In genomic region chr7:89051240-89051639, GRCm38 (mm10) we compare ENCODE assay signal across 15 mouse cellular contexts.
A peak's percentile ranks its signal among the peaks of the same experiment; 100 is the strongest.
DNase-seq lines count a peak whose midpoint lies in the region; ATAC-seq lines count a peak whose summit lies in the region.
"Had no signal": no experiment of that assay in that cellular context is flagged by ENCODE, and none has a peak within 500 bp of the region (broad histone marks: within the 10 kb centered on the region; RNA-seq: fewer than 3 reads in every experiment).

No protein-coding gene starts in this region.

- H3K9ac ChIP-seq in kidney, embryonic 14.5 days (ENCODE audit: low read depth, low read length) = no peak overlapping the region
- H3K9ac ChIP-seq in neural tube, embryonic 13.5 days = no peak overlapping the region
- H3K9ac ChIP-seq: limb, embryonic 13.5 days had no signal

- WGBS in kidney, embryonic 14.5 days = 43% methylated on average over 5 of the region's 5 CpGs
- 64% methylated on average over 5 of the region's 5 CpGs for WGBS in neural tube, embryonic 13.5 days

- DNase-seq in adrenal gland, adult 2 months = peak; percentile 3
- DNase-seq in adrenal gland, postnatal 25 days = no peak
- DNase-seq in kidney, adult 18-20 months = no peak
- peak; percentile 3 for DNase-seq in adrenal gland, postnatal 14 days
- DNase-seq in embryo, embryonic 11 days = no peak
- DNase-seq in spleen, postnatal 14 days (ENCODE audit: low spot score in 2 of 2) = no peak
- DNase-seq: gastrocnemius, postnatal 36 days; heart, postnatal 14 days; kidney, adult 8-10 months; lung, postnatal 10 days; thymus, postnatal 14 days had no signal

- 0 out of 2 replicates have a peak, but pooled peaks have one; percentile 29 for ATAC-seq in kidney, embryonic 14.5 days (ENCODE audit: low FRiP score, low TSS enrichment)
- ATAC-seq in neural tube, embryonic 13.5 days (ENCODE audit: low read depth) = peak; percentile 65; the same call in 1 of the 2 replicates

- no peaks in the 10 kb centered on the region for H3K27me3 ChIP-seq in kidney, embryonic 14.5 days (ENCODE audit: control insufficient read depth, insufficient read depth, low read length)
- H3K27me3 ChIP-seq in neural tube, embryonic 13.5 days = no peaks in the 10 kb centered on the region
- H3K27me3 ChIP-seq: limb, embryonic 13.5 days had no signal

- no peaks in the 10 kb centered on the region for H3K4me1 ChIP-seq in kidney, embryonic 14.5 days (ENCODE audit: control insufficient read depth, insufficient read depth, low read length)
- no peaks in the 10 kb centered on the region for H3K4me1 ChIP-seq in neural tube, embryonic 13.5 days (replicated peaks)
- H3K4me1 ChIP-seq: forebrain, embryonic 10.5 days; limb, embryonic 13.5 days had no signal

- H3K36me3 ChIP-seq in kidney, embryonic 14.5 days (ENCODE audit: control insufficient read depth, insufficient read depth, low read length) = no peaks in the 10 kb centered on the region
- no peaks in the 10 kb centered on the region for H3K36me3 ChIP-seq in neural tube, embryonic 13.5 days
- H3K36me3 ChIP-seq: forebrain, embryonic 10.5 days; limb, embryonic 13.5 days had no signal

- no peak overlapping the region for H3K4me2 ChIP-seq in kidney, embryonic 14.5 days (replicated peaks; ENCODE audit: low read depth, low read length)
- no peak overlapping the region for H3K4me2 ChIP-seq in neural tube, embryonic 13.5 days
- H3K4me2 ChIP-seq: limb, embryonic 13.5 days had no signal

- H3K4me3 ChIP-seq in kidney, embryonic 14.5 days (ENCODE audit: low read length) = no peak overlapping the region
- no peak overlapping the region for H3K4me3 ChIP-seq in neural tube, embryonic 13.5 days
- H3K4me3 ChIP-seq: forebrain, embryonic 10.5 days; limb, embryonic 13.5 days had no signal

- no peak overlapping the region for H3K27ac ChIP-seq in kidney, embryonic 14.5 days (ENCODE audit: low read depth, low read length)
- no peak overlapping the region for H3K27ac ChIP-seq in neural tube, embryonic 13.5 days (replicated peaks)
- H3K27ac ChIP-seq: forebrain, embryonic 10.5 days; limb, embryonic 13.5 days had no signal

- no peaks in the 10 kb centered on the region for H3K9me3 ChIP-seq in kidney, embryonic 14.5 days (ENCODE audit: control insufficient read depth, low read length)
- no peaks in the 10 kb centered on the region for H3K9me3 ChIP-seq in neural tube, embryonic 13.5 days
- H3K9me3 ChIP-seq: forebrain, embryonic 10.5 days; limb, embryonic 13.5 days had no signal

Comparison
In these comparisons a context has a peak if more than half of its experiments do, and no peak if none do; other contexts are left out.
1. DNase-seq: peak in adrenal gland, adult 2 months (single experiment) and adrenal gland, postnatal 14 days (single experiment); none in adrenal gland, postnatal 25 days (single experiment), kidney, adult 18-20 months (single experiment), embryo, embryonic 11 days (single experiment) and spleen, postnatal 14 days (0 of 2).